21 mouse cellular contexts compared by ENCODE assay signal in genomic region chr14:62884639-62885038, GRCm38 (mm10). TPM values are rescaled to one million over a fixed set of nuclear protein-coding genes. Genes with fewer than 3 reads are reported as not detected.
DNase-seq lines count a peak whose midpoint lies in the region; ATAC-seq and TF ChIP-seq lines count a peak whose summit lies in the region.
"Had no signal": no experiment of that assay in that cellular context is flagged by ENCODE, and none has a peak within 500 bp of the region (broad histone marks: within the 10 kb centered on the region; RNA-seq: fewer than 3 reads in every experiment).

No protein-coding gene starts in this region.

- TF ChIP-seq EP300 in stomach, postnatal 0 days (optimal IDR thresholded peaks at IDR 0.05) = no peak

- TF ChIP-seq POLR2A in lung, adult 2 months (IDR thresholded peaks at IDR 0.05; ENCODE audit: borderline replicate concordance, extremely low read depth, low read depth, low read length) = no peak

- no peaks in the 10 kb centered on the region for H3K36me3 ChIP-seq in kidney, embryonic 15.5 days
- no peaks in the 10 kb centered on the region for H3K36me3 ChIP-seq in lung, embryonic 16.5 days (ENCODE audit: control insufficient read depth, insufficient read depth, low read length)
- H3K36me3 ChIP-seq in stomach, postnatal 0 days (ENCODE audit: control insufficient read depth, insufficient read depth, low read length) = no peaks in the 10 kb centered on the region
- H3K36me3 ChIP-seq: forebrain, embryonic 12.5 days; limb, embryonic 12.5 days; lung, embryonic 15.5 days had no signal

- H3K4me2 ChIP-seq in kidney, embryonic 15.5 days = no peak overlapping the region
- H3K4me2 ChIP-seq in lung, embryonic 16.5 days (ENCODE audit: low read depth, low read length) = no peak overlapping the region
- no peak overlapping the region for H3K4me2 ChIP-seq in stomach, postnatal 0 days (replicated peaks; ENCODE audit: low read depth)
- H3K4me2 ChIP-seq: forebrain, embryonic 12.5 days; limb, embryonic 12.5 days; lung, embryonic 15.5 days had no signal

- no peak overlapping the region for H3K9ac ChIP-seq in kidney, embryonic 15.5 days
- no peak overlapping the region for H3K9ac ChIP-seq in lung, embryonic 16.5 days (ENCODE audit: low read length)
- H3K9ac ChIP-seq in stomach, postnatal 0 days (ENCODE audit: low read length) = no peak overlapping the region
- H3K9ac ChIP-seq: forebrain, embryonic 12.5 days; limb, embryonic 12.5 days; lung, embryonic 15.5 days had no signal

- H3K9me3 ChIP-seq in kidney, embryonic 15.5 days (replicated peaks) = no peaks in the 10 kb centered on the region
- no peaks in the 10 kb centered on the region for H3K9me3 ChIP-seq in lung, embryonic 16.5 days (ENCODE audit: control insufficient read depth, low read length)
- H3K9me3 ChIP-seq in stomach, postnatal 0 days (ENCODE audit: control insufficient read depth, low read length) = no peaks in the 10 kb centered on the region
- H3K9me3 ChIP-seq: forebrain, embryonic 12.5 days; limb, embryonic 12.5 days; lung, embryonic 15.5 days had no signal

- no peaks in the 10 kb centered on the region for H3K27me3 ChIP-seq in kidney, embryonic 15.5 days
- H3K27me3 ChIP-seq in lung, embryonic 16.5 days (ENCODE audit: control insufficient read depth, insufficient read depth, low read depth, low read length) = no peaks in the 10 kb centered on the region
- H3K27me3 ChIP-seq in stomach, postnatal 0 days (ENCODE audit: control insufficient read depth, insufficient read depth, low read length) = no peaks in the 10 kb centered on the region
- H3K27me3 ChIP-seq: CH12.LX; forebrain, embryonic 12.5 days; limb, embryonic 12.5 days; lung, embryonic 15.5 days had no signal

- H3K4me1 ChIP-seq in kidney, embryonic 15.5 days = peaks cover 15% of the 10 kb centered on the region
- peaks cover 9% of the 10 kb centered on the region for H3K4me1 ChIP-seq in lung, embryonic 16.5 days (replicated peaks; ENCODE audit: control insufficient read depth, insufficient read depth, low read length)
- H3K4me1 ChIP-seq in lung, adult 2 months (ENCODE audit: control insufficient read depth, insufficient read depth, low read length) = peaks cover 21% of the 10 kb centered on the region
- H3K4me1 ChIP-seq in stomach, postnatal 0 days (replicated peaks; ENCODE audit: control insufficient read depth, insufficient read depth) = no peaks in the 10 kb centered on the region; the same call in 1 of the 2 replicates

- peak; percentile 81 for DNase-seq in heart, adult 11 months
- no peak for DNase-seq in heart, adult 8-10 months (ENCODE audit: low spot score)
- no peak for DNase-seq in kidney, postnatal 14 days
- no peak for DNase-seq in lung, adult 2 months
- no peak for DNase-seq in stomach, postnatal 0 days (ENCODE audit: low spot score)
- DNase-seq: adrenal gland, postnatal 25 days; cerebellum, adult 11 months; embryo, embryonic 11 days; midbrain, embryonic 14.5 days; right cerebral cortex, postnatal 14 days; spleen, adult 18-20 months; thymus, adult 18-20 months; thymus, postnatal 4 days had no signal

- no peak overlapping the region for H3K4me3 ChIP-seq in kidney, embryonic 15.5 days (replicated peaks)
- no peak overlapping the region for H3K4me3 ChIP-seq in lung, embryonic 16.5 days (ENCODE audit: low read length)
- H3K4me3 ChIP-seq in lung, adult 2 months (replicated peaks; ENCODE audit: extremely low read depth, low read depth, low read length) = no peak overlapping the region
- no peak overlapping the region for H3K4me3 ChIP-seq in stomach, postnatal 0 days (ENCODE audit: low read depth, low read length)
- H3K4me3 ChIP-seq: forebrain, embryonic 12.5 days; heart, adult 2 months; limb, embryonic 12.5 days; lung, embryonic 15.5 days had no signal

- ATAC-seq in kidney, embryonic 15.5 days (replicated peaks; ENCODE audit: low FRiP score) = peak; percentile 36; the same call in 1 of the 2 replicates
- ATAC-seq in lung, embryonic 16.5 days (ENCODE audit: low read depth) = 0 out of 2 replicates have a peak, but pooled peaks have one; percentile 7
- peak; percentile 46 for ATAC-seq in stomach, postnatal 0 days (ENCODE audit: low FRiP score, low TSS enrichment)

- WGBS in kidney, embryonic 15.5 days = 87% methylated on average over 1 of the region's 1 CpGs
- WGBS in lung, embryonic 16.5 days = 67% methylated on average over 1 of the region's 1 CpGs
- WGBS in lung, adult 2 months = 100% methylated on average over 1 of the region's 1 CpGs
- 50% methylated on average over 1 of the region's 1 CpGs for WGBS in stomach, postnatal 0 days

- no peak for TF ChIP-seq CTCF in lung, adult 2 months (IDR thresholded peaks at IDR 0.05; ENCODE audit: insufficient read depth, low read length)
- no peak for TF ChIP-seq CTCF in stomach, postnatal 0 days (IDR thresholded peaks at IDR 0.05; ENCODE audit: low read depth)

- H3K27ac ChIP-seq in kidney, embryonic 15.5 days = no peak overlapping the region
- no peak overlapping the region for H3K27ac ChIP-seq in lung, embryonic 16.5 days (ENCODE audit: low read length)
- no peak overlapping the region for H3K27ac ChIP-seq in stomach, postnatal 0 days (replicated peaks)
- H3K27ac ChIP-seq: forebrain, embryonic 12.5 days; limb, embryonic 12.5 days; macrophage had no signal

RNA-seq across cellular contexts. Expression of gene Wdfy2, which starts 47.2 kb away (rescaled TPM):
- 1 to 10 TPM; 5.8 to 7.2 (median 6.1) TPM for total RNA-seq in heart, adult 8-10 months (2022)
- polyA plus RNA-seq in kidney, embryonic 15.5 days (2015; fragmentation: Nextera tagmentation; extraction: Ambion mirVana) = 7.3 and 7.9 TPM in 2 replicates
- 7.0 and 7.7 TPM in 2 replicates for polyA plus RNA-seq in lung, embryonic 16.5 days (2015; fragmentation: Nextera tagmentation; extraction: Ambion mirVana)
- polyA plus RNA-seq in lung, adult 2 months (2012; rRNA removed) = 6.4 and 9.5 TPM in 2 replicates
- 2.4 and 2.5 TPM in 2 replicates for polyA plus RNA-seq in stomach, postnatal 0 days (2015; fragmentation: Nextera tagmentation; extraction: Ambion mirVana)
